Mouse (Mus musculus) forelimb bud, embryonic 11.5 days (tissue): Measurements from ENCODE around the gene Rps21.

Experiments used
- DNase-seq: peaks from one replicate; pipeline ENCODE4 v3.0.0-alpha.2; 2012; ENCODE audit warnings: low read depth, low spot score

The Rps21 gene

GRCm38 (mm10) chr2:180289440-180290108 is 32.4 kb downstream of the Rps21 start, which contains the start of gene Rbbp8nl:
Gene Rbbp8nl, minus strand, starts transcription at chr2:180289879.
- DNase-seq = peak; percentile 49

DNA sequence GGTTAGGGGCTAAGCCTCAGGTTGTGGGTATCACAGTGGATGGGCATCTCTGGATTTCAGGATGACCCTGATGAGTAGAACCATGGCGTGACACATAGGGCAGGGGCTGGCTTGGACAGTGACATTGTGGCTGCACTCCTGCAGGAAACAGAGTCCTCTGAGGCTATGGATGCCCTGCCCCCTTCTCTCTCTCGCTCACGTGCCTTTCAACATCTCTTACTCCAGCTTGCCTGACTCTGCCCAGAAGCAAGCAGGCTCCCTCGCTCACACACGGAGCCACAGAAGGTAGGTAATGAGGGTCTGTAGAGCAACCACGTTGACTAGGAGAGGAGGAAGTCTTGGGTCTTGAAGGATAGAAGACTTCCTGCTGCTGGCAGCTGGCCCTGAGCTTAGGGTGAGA is 33.3 kb downstream of the Rps21 start:
- no peak for DNase-seq

GRCm38 (mm10) chr2:180291566-180291965 is 34.4 kb downstream of the Rps21 start:
- no peak for DNase-seq

DNA sequence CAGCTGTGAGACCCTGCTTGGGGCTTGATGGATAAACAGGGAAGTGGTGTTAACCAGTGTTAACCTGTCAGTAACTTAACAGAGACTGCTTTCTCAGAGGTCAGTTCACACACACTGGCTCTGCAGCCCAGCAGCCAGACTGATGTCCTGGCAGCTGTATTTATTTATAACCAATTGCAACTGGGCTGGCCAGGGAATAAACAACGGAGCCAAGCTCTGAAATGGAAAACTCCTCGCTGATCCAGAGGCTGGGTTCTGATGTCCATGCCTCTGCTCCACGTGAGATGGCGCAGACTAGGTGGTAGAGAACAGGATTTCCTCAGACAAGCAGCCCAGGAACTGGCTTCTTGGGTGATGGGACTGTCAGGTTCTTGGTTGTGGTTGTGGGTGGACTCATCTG is 34.8 kb downstream of the Rps21 start:
- DNase-seq = no peak

GRCm38 (mm10) chr2:180292906-180293305 is 35.7 kb downstream of the Rps21 start:
- DNase-seq = no peak

DNA sequence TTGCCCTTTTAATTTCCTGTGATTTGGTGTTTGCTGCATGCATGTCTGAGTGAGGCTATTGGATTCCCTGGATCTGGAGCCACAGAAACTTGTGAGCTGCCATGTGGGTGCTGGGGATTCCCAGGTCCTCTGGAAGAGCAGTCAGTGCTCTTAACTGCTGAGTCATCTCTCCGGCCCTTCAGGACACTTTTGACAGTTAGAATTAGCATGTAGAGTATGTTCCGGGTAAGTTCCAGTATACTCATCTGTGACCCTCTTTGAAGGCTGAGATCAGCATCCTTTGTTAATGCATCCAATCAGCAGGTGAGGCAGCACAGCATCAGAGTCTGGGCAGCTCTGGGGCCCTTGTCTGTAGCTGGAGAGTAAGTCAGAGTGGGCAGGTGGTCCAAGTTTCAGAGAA is 43.1 kb downstream of the Rps21 start:
- DNase-seq = no peak

DNA sequence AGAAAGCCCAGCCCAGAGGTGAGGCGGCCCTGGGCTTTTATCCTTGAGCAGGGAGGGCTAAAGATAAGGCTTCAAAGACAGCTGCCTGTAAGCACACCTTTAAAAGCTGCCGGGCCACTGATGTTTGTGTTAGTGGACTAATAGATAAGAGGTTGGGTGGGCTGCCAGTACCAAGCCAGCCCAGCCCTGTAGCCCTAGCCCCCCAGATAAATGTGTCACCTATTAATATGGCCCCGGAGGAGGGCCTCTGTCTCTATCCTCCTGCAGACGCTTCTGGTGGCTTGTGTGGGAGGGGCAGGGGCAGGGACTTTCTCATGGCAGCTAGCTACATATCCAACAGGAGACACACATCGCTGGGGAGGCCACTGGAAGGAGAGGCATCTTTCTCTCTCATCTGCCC is 43.6 kb downstream of the Rps21 start:
- no peak for DNase-seq

DNA sequence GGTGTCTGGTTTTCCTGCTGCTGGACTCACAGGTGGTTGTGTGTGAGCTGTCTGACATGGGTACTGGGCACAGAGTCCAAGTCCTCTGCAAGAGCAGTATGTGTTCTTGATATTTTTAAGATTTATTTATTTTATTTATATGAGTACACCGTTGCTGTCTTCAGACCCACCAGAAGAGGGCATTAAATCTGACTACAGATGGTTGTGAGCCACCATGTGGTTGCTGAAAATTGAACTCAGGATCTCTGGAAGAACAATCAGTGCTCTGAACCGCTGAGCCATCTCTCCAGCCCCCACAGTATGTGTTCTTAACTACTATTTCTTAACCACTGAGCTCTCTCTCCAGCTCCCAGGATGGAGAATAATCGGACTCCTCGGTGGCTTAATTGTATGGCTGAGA is 45.0 kb downstream of the Rps21 start:
- DNase-seq = no peak

GRCm38 (mm10) chr2:180303468-180303867 is 46.3 kb downstream of the Rps21 start:
- no peak for DNase-seq

GRCm38 (mm10) chr2:180304554-180304953 is 47.4 kb downstream of the Rps21 start:
- DNase-seq = no peak

DNA sequence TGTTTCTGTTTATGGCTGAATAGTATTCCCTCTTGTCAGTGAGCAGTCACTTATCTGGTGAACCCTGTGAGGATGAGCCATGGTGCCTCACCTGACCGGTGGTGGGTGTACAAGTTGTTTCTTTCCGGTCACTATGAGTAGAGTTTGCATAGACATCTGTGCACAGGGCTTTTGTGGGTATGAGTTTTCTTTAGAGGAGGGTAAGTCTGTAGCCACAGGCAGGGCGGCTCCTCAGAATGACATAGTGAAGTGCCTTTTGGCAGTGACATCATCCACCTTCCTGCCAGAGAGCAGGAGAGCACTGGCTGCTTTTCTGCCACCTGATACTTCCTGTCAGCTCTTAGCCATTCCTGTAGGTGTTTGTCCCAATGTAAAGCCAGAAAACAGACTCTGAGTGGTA is 48.3 kb downstream of the Rps21 start:
- DNase-seq = no peak

DNA sequence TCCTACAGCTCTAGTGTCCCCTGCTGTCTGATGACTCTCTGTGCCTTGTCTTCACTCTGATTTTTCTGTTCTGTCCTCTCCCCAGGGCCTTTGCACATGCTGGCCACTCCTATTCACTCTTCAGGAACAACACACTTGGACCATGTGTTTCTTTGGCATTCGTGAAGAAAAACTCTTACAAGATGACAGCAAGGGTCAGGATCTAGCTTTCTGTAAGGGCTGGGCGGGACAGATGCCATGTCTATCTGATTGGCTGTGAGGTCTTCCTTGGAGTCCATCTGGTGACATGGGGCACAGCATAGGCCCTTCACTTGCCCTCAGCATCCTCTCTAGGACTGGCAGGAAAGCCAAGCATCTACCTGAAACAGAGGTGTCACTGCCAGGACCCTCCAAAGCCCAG is 48.8 kb downstream of the Rps21 start:
- no peak for DNase-seq

- DNase-seq = no peak
Observed at GRCm38 (mm10) chr2:180306423-180307168, 49.4 kb downstream of the Rps21 start.

DNA sequence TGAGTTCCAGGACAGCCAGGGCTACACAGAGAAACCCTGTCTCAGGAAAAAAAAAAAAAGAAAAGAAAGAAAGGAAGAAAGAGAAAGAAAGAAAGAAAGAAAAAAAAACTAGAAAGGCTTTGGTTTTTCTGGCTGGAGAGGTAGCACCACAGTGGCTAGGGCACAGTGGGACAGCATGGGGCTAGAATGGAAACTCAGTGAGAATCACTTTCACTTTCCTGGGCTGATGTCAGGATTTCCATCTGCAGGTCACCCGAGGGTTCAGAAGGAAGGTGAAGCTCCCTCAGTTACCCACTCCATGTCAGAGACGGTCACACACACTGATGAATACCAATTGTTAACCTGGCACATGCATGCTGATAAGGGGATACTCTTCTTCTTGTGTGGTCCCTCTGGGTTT is 50.5 kb downstream of the Rps21 start:
- DNase-seq = no peak
